Mouse (Mus musculus) forebrain, embryonic 15.5 days (tissue): ENCODE data around the gene Gnb3. TPM values are rescaled to one million over a fixed set of nuclear protein-coding genes. Genes with fewer than 3 reads are reported as not detected.
"Not testable (repeated sequence)": the region's sequence is repeated elsewhere in the genome, so short reads cannot be mapped to it uniquely, and the experiment has no call there.

ENCODE experiments used
- ATAC-seq: fragments of 200-750 bp; cut with Nextera tagmentation; replicated peaks from 2 replicates; pipeline ENCODE4 v1.8.0; 2017; ENCODE audit warnings: mild to moderate bottlenecking, moderate TSS enrichment, moderate library complexity
- H3K27ac ChIP-seq: fragments of 300-500 bp; sonication (generic); replicated peaks from 2 replicates; pipeline ENCODE4 v1.5.1; 2015; ENCODE audit warnings: mild to moderate bottlenecking, inconsistent platforms
- H3K27me3 ChIP-seq: fragments of 300-500 bp; sonication (generic); 2 replicates; pipeline ENCODE4 v1.6.1; 2015; ENCODE audit warnings: inconsistent platforms
- H3K36me3 ChIP-seq: fragments of 300-500 bp; sonication (generic); 2 replicates; pipeline ENCODE4 v1.6.1; 2015; ENCODE audit warnings: mild to moderate bottlenecking, inconsistent platforms
- H3K4me1 ChIP-seq: fragments of 300-500 bp; sonication (generic); 2 replicates; pipeline ENCODE4 v1.6.1; 2015; ENCODE audit warnings: inconsistent platforms
- H3K4me2 ChIP-seq: fragments of 300-500 bp; sonication (generic); replicated peaks from 2 replicates; pipeline ENCODE4 v1.6.1; 2015; ENCODE audit warnings: mild to moderate bottlenecking, inconsistent platforms
- H3K4me3 ChIP-seq: fragments of 300-500 bp; sonication (generic); 2 replicates; pipeline ENCODE4 v1.5.1; 2015; ENCODE audit warnings: mild to moderate bottlenecking, inconsistent platforms
- H3K9ac ChIP-seq: fragments of 300-500 bp; sonication (generic); replicated peaks from 2 replicates; pipeline ENCODE4 v1.6.1; 2015; ENCODE audit warnings: mild to moderate bottlenecking, inconsistent platforms
- H3K9me3 ChIP-seq: fragments of 300-500 bp; sonication (generic); 2 replicates; pipeline ENCODE4 v1.6.1; 2016; ENCODE audit warnings: inconsistent platforms
- WGBS: fragments of 180-500 bp; shearing (Covaris S2); methylation state at CpG from one replicate; pipeline ENCODE4 v1.1.7; 2015; ENCODE audit warnings: mixed read lengths; 5-methylcytosine and 5-hydroxymethylcytosine counted together
- polyA plus RNA-seq: library from polyadenylated mRNA; unstranded; fragments of >200 nt; fragmentation: Nextera tagmentation; extraction: Ambion mirVana; gene quantifications from 2 replicates; pipeline ENCODE4 v1.2.1, GENCODE M21; 2015

Gnb3 gene
- polyA plus RNA-seq, 1 experiment from 2014 or later = 1.8 TPM

- H3K4me1 ChIP-seq = peaks cover 40% of the 10 kb centered on the region
- H3K4me3 ChIP-seq = peak overlapping the region; percentile 82
- WGBS = 7% methylated on average over 14 of the region's 14 CpGs
Measured at GRCm38 (mm10) chr6:124856321-124856720, 16.2 kb upstream of the Gnb3 start.

GRCm38 (mm10) chr6:124854647-124855046, 14.6 kb upstream of the Gnb3 start:
- Histone ChIP-seq H3K9me3 (no peaks in the 10 kb centered on the region), H3K4me3 (no peak overlapping the region), H3K4me1 (peaks cover 24% of the 10 kb centered on the region), H3K27me3 (no peaks in the 10 kb centered on the region), H3K36me3 (peaks cover 14% of the 10 kb centered on the region; the same call in 1 of the 2 replicates), H3K4me2 (no peak overlapping the region), H3K9ac (no peak overlapping the region), H3K27ac (no peak overlapping the region)
- WGBS = 82% methylated on average over 12 of the region's 12 CpGs
- ATAC-seq = no peak

More at GRCm38 (mm10) chr6:124856321-124856720, 16.2 kb upstream of the Gnb3 start:
- H3K9me3 ChIP-seq = no peaks in the 10 kb centered on the region
- no peaks in the 10 kb centered on the region for H3K27me3 ChIP-seq
- peak overlapping the region; percentile 97 for H3K9ac ChIP-seq
- peak overlapping the region; percentile 99 for H3K27ac ChIP-seq
- peaks cover 7% of the 10 kb centered on the region; the same call in 1 of the 2 replicates for H3K36me3 ChIP-seq
- peak; percentile 64 for ATAC-seq
- peak overlapping the region; percentile 68 for H3K4me2 ChIP-seq

DNA sequence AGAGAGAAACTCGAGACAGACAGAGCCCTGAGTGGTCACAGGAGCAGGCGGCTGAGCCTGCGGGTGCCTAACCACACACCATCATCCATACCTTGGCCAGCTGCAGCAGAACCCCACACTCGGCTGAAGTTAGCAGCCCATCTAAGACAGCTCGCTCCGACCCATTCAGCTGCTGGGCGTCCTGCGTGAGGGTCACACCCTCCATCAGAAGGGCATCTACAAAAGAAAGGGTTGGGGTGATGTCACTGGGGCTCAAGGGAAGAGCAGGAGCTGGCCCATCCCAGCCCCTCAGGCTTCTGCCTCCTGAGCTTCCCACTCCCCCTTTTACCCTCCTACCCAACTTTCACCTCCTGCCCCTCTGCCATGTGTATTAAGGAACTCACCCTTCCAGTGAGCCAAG, 10.5 kb upstream of the Gnb3 start:
- Histone ChIP-seq H3K4me2 (no peak overlapping the region), H3K4me3 (no peak overlapping the region), H3K9me3 (no peaks in the 10 kb centered on the region), H3K9ac (no peak overlapping the region), H3K27me3 (no peaks in the 10 kb centered on the region), H3K4me1 (peaks cover 3% of the 10 kb centered on the region; the same call in 1 of the 2 replicates), H3K36me3 (peaks cover 14% of the 10 kb centered on the region; the same call in 1 of the 2 replicates), H3K27ac (no peak overlapping the region)
- WGBS = 65% methylated on average over 8 of the region's 8 CpGs
- no peak for ATAC-seq

DNA sequence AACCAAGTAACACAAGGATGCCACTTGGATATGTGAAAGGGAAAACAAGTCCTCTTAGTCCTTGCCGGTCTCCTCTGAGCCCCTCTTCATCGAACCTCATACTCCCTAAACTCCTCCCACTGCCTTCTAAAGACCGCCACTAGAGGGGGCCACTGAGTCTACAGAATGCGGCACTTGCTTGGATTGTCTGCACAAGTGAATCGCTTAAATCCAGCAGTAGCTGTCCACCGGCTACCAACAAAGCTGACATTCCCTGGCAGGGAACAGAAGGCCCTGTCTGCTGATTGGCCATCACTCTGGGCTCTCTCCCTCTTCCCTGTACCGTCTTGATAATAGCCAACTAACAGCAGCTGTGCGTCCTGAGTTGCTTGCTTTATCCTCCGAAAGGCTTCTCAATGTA, 7.2 kb upstream of the Gnb3 start:
- peaks cover 20% of the 10 kb centered on the region; the same call in 1 of the 2 replicates for H3K36me3 ChIP-seq
- no peaks in the 10 kb centered on the region for H3K9me3 ChIP-seq
- peak overlapping the region; percentile 12 for H3K27ac ChIP-seq
- peak; percentile 87 for ATAC-seq
- peaks cover 3% of the 10 kb centered on the region; the same call in 1 of the 2 replicates for H3K4me1 ChIP-seq
- H3K4me3 ChIP-seq = no peak overlapping the region
- H3K27me3 ChIP-seq = no peaks in the 10 kb centered on the region
- WGBS = 2% methylated on average over 9 of the region's 9 CpGs
- H3K4me2 ChIP-seq = no peak overlapping the region
- H3K9ac ChIP-seq = no peak overlapping the region

DNA sequence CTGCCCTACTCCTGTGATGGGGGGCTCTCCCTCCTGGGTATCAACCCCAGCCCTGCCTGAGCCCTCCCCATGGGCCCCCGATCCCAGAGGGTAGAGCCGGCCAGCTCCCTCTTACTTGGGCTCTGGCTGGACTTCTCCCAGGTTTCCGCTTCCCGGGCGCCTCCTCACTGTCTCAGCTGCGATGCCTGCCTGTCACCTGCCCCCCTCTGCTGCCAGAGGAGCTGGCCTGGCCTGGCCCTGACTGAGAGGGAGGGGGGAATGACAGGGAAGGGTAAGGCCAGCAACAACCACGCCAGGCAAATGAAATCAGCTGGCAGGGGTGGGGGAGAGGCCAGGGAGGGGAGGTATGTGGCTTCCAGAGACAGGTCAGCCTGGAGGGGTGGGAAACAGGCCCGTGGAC, 270 bp downstream of the Gnb3 start:
- no peak overlapping the region for H3K4me3 ChIP-seq
- no peak overlapping the region for H3K4me2 ChIP-seq
- no peak for ATAC-seq
- H3K4me1 ChIP-seq = peaks cover 6% of the 10 kb centered on the region; the same call in 1 of the 2 replicates
- no peaks in the 10 kb centered on the region for H3K9me3 ChIP-seq
- peaks cover 9% of the 10 kb centered on the region; the same call in 1 of the 2 replicates for H3K36me3 ChIP-seq
- 19% methylated on average over 8 of the region's 8 CpGs for WGBS
- H3K9ac ChIP-seq = 0 out of 2 replicates have a peak overlapping the region, but pooled peaks have one; percentile 10
- H3K27me3 ChIP-seq = no peaks in the 10 kb centered on the region
- H3K27ac ChIP-seq = no peak overlapping the region

GRCm38 (mm10) chr6:124836411-124836810, 3.7 kb downstream of the Gnb3 start:
- Histone ChIP-seq H3K4me3 (no peak overlapping the region), H3K27ac (no peak overlapping the region), H3K9me3 (no peaks in the 10 kb centered on the region), H3K27me3 (no peaks in the 10 kb centered on the region), H3K9ac (no peak overlapping the region), H3K36me3 (peaks cover 6% of the 10 kb centered on the region; the same call in 1 of the 2 replicates), H3K4me2 (no peak overlapping the region), H3K4me1 (peaks cover 18% of the 10 kb centered on the region; the same call in 1 of the 2 replicates)
- ATAC-seq = no peak
- WGBS = 79% methylated on average over 7 of the region's 7 CpGs

- no peak overlapping the region for H3K9ac ChIP-seq
Measured at GRCm38 (mm10) chr6:124835531-124835930, 4.5 kb downstream of the Gnb3 start.

GRCm38 (mm10) chr6:124834512-124835081, 5.5 kb downstream of the Gnb3 start:
- Histone ChIP-seq H3K9me3 (no peaks in the 10 kb centered on the region), H3K4me2 (no peak overlapping the region), H3K4me3 (no peak overlapping the region), H3K9ac (no peak overlapping the region), H3K4me1 (peaks cover 27% of the 10 kb centered on the region), H3K27me3 (no peaks in the 10 kb centered on the region), H3K27ac (no peak overlapping the region), H3K36me3 (peaks cover 6% of the 10 kb centered on the region; the same call in 1 of the 2 replicates)
- ATAC-seq = no peak
- 86% methylated on average over 6 of the region's 6 CpGs for WGBS

More at GRCm38 (mm10) chr6:124835531-124835930, 4.5 kb downstream of the Gnb3 start:
- H3K4me2 ChIP-seq = no peak overlapping the region
- 69% methylated on average over 10 of the region's 10 CpGs for WGBS
- no peak for ATAC-seq
- H3K36me3 ChIP-seq = peaks cover 6% of the 10 kb centered on the region; the same call in 1 of the 2 replicates
- no peaks in the 10 kb centered on the region for H3K27me3 ChIP-seq
- no peak overlapping the region for H3K4me3 ChIP-seq
- H3K27ac ChIP-seq = no peak overlapping the region
- H3K9me3 ChIP-seq = no peaks in the 10 kb centered on the region
- peaks cover 27% of the 10 kb centered on the region for H3K4me1 ChIP-seq

- 87% methylated on average over 8 of the region's 8 CpGs for WGBS
- no peak overlapping the region for H3K27ac ChIP-seq
- no peaks in the 10 kb centered on the region for H3K9me3 ChIP-seq
- no peak for ATAC-seq
- peaks cover 37% of the 10 kb centered on the region for H3K4me1 ChIP-seq
- no peaks in the 10 kb centered on the region for H3K27me3 ChIP-seq
- H3K36me3 ChIP-seq = peaks cover 6% of the 10 kb centered on the region; the same call in 1 of the 2 replicates
- no peak overlapping the region; the same call in 1 of the 2 replicates for H3K4me2 ChIP-seq
- no peak overlapping the region; the same call in 1 of the 2 replicates for H3K4me3 ChIP-seq
- H3K9ac ChIP-seq = no peak overlapping the region
Measured at GRCm38 (mm10) chr6:124831649-124832048, 8.4 kb downstream of the Gnb3 start.

DNA sequence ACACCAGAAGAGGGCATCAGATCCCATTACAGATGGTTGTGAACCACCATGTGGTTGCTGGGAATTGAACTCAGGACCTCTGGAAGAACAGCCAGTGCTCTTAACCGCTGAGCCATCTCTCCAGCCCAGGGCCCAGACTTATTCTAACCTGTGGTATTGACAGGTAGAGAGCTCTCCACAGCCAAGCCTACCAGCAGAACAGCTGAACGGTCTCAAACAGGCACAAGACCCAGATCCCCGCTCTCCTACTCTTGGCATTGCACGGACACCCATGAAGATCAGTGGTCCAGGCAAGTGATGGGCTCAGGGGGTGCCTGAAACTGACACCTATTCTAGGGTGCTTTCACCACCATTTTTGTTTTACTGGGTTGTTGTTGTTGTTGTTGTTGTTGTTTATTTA, 8.9 kb downstream of the Gnb3 start:
- H3K4me1 ChIP-seq = peaks cover 37% of the 10 kb centered on the region
- H3K36me3 ChIP-seq, ATAC-seq, H3K27me3 ChIP-seq, H3K9me3 ChIP-seq, H3K27ac ChIP-seq: not testable (repeated sequence)
- peak overlapping the region; percentile 68 for H3K4me3 ChIP-seq
- H3K4me2 ChIP-seq = peak overlapping the region; percentile 74
- 0 out of 2 replicates have a peak overlapping the region, but pooled peaks have one; percentile 22 for H3K9ac ChIP-seq
- 87% methylated on average over 4 of the region's 4 CpGs for WGBS

GRCm38 (mm10) chr6:124829799-124830700, 10.0 kb downstream of the Gnb3 start:
- peak overlapping the region; percentile 65 for H3K9ac ChIP-seq
- H3K4me2 ChIP-seq = peak overlapping the region; percentile 74
- peaks cover 37% of the 10 kb centered on the region for H3K4me1 ChIP-seq
- peaks cover 19% of the 10 kb centered on the region for H3K36me3 ChIP-seq
- H3K27me3 ChIP-seq = no peaks in the 10 kb centered on the region
- H3K27ac ChIP-seq = peak overlapping the region; percentile 95
- under 1% methylated on average over 38 of the region's 38 CpGs for WGBS
- peak; percentile 91 for ATAC-seq
- H3K9me3 ChIP-seq = no peaks in the 10 kb centered on the region
- peak overlapping the region; percentile 68 for H3K4me3 ChIP-seq
